Mouse (Mus musculus): Measurements from ENCODE around the gene H2al2a.
"Not testable (repeated sequence)": the region's sequence is repeated elsewhere in the genome, so short reads cannot be mapped to it uniquely, and the experiment has no call there.

Gene H2al2a

GRCm38 (mm10) chr2:17989562-17989961 lies 7.2 kb downstream of the H2al2a start:
- in situ Hi-C loops (cut with MboI; ENCODE audit: low pct_unique_long_range_greater_than_20kb in 1 of 2, low sequenced_read_pairs in 2 of 2, unreplicated experiment in 1 of 2), result no loop called here

- in situ Hi-C loops (cut with MboI; ENCODE audit: low pct_unique_long_range_greater_than_20kb in 1 of 2, low sequenced_read_pairs in 2 of 2, unreplicated experiment in 1 of 2), result no loop called here
These were observed 7.6 kb downstream of the H2al2a start for GRCm38 (mm10) chr2:17989115-17989514.

GRCm38 (mm10) chr2:17986694-17987093 lies 10.1 kb downstream of the H2al2a start:
- in situ Hi-C loops (cut with MboI; ENCODE audit: low pct_unique_long_range_greater_than_20kb in 1 of 2, low sequenced_read_pairs in 2 of 2, unreplicated experiment in 1 of 2), result no loop called here

- in situ Hi-C loops (cut with MboI; ENCODE audit: low pct_unique_long_range_greater_than_20kb in 1 of 2, low sequenced_read_pairs in 2 of 2, unreplicated experiment in 1 of 2), result no loop called here
These were observed 12.0 kb downstream of the H2al2a start for GRCm38 (mm10) chr2:17984774-17985173.

- in situ Hi-C loops (cut with MboI; ENCODE audit: low pct_unique_long_range_greater_than_20kb in 1 of 2, low sequenced_read_pairs in 2 of 2, unreplicated experiment in 1 of 2), result no loop called here
These were observed 14.0 kb downstream of the H2al2a start for GRCm38 (mm10) chr2:17982747-17983146.

GRCm38 (mm10) chr2:17978706-17979105 lies 18.1 kb downstream of the H2al2a start:
- in situ Hi-C loops (cut with MboI; ENCODE audit: low pct_unique_long_range_greater_than_20kb in 1 of 2, low sequenced_read_pairs in 2 of 2, unreplicated experiment in 1 of 2), result no loop called here

GRCm38 (mm10) chr2:17978251-17978650 lies 18.5 kb downstream of the H2al2a start:
- in situ Hi-C loops (cut with MboI; ENCODE audit: low pct_unique_long_range_greater_than_20kb in 1 of 2, low sequenced_read_pairs in 2 of 2, unreplicated experiment in 1 of 2), result not testable (repeated sequence)

GRCm38 (mm10) chr2:17977645-17978044 lies 19.1 kb downstream of the H2al2a start:
- in situ Hi-C loops (cut with MboI; ENCODE audit: low pct_unique_long_range_greater_than_20kb in 1 of 2, low sequenced_read_pairs in 2 of 2, unreplicated experiment in 1 of 2), result not testable (repeated sequence)

GRCm38 (mm10) chr2:17975601-17976327 lies 21.0 kb downstream of the H2al2a start:
- in situ Hi-C loops (cut with MboI; ENCODE audit: low pct_unique_long_range_greater_than_20kb in 1 of 2, low sequenced_read_pairs in 2 of 2, unreplicated experiment in 1 of 2), result no loop called here

- in situ Hi-C loops (cut with MboI; ENCODE audit: low pct_unique_long_range_greater_than_20kb in 1 of 2, low sequenced_read_pairs in 2 of 2, unreplicated experiment in 1 of 2), result loop anchor here in 1 of 2 experiments (5.0 kb wide), 1 partner anchor 53 kb away; no protein-coding TSS in a partner anchor
These were observed 22.8 kb downstream of the H2al2a start for GRCm38 (mm10) chr2:17973868-17974440.

GRCm38 (mm10) chr2:17973246-17973645 lies 23.5 kb downstream of the H2al2a start:
- in situ Hi-C loops (cut with MboI; ENCODE audit: low pct_unique_long_range_greater_than_20kb in 1 of 2, low sequenced_read_pairs in 2 of 2, unreplicated experiment in 1 of 2), result loop anchor here in 1 of 2 experiments (5.0 kb wide), 1 partner anchor 54 kb away; no protein-coding TSS in a partner anchor

- in situ Hi-C loops (cut with MboI; ENCODE audit: low pct_unique_long_range_greater_than_20kb in 1 of 2, low sequenced_read_pairs in 2 of 2, unreplicated experiment in 1 of 2), result loop anchor here in 1 of 2 experiments (5.0 kb wide), 1 partner anchor 54 kb away; no protein-coding TSS in a partner anchor
These were observed 23.9 kb downstream of the H2al2a start for GRCm38 (mm10) chr2:17972843-17973242.

GRCm38 (mm10) chr2:17971407-17971806 lies 25.4 kb downstream of the H2al2a start:
- in situ Hi-C loops (cut with MboI; ENCODE audit: low pct_unique_long_range_greater_than_20kb in 1 of 2, low sequenced_read_pairs in 2 of 2, unreplicated experiment in 1 of 2), result loop anchor here in 1 of 2 experiments (5.0 kb wide), 1 partner anchor 56 kb away; no protein-coding TSS in a partner anchor

GRCm38 (mm10) chr2:17970662-17971061 lies 26.1 kb downstream of the H2al2a start:
- in situ Hi-C loops (cut with MboI; ENCODE audit: low pct_unique_long_range_greater_than_20kb in 1 of 2, low sequenced_read_pairs in 2 of 2, unreplicated experiment in 1 of 2), result loop anchor here in 1 of 2 experiments (5.0 kb wide), 1 partner anchor 57 kb away; no protein-coding TSS in a partner anchor

GRCm38 (mm10) chr2:17970187-17970586 lies 26.6 kb downstream of the H2al2a start:
- in situ Hi-C loops (cut with MboI; ENCODE audit: low pct_unique_long_range_greater_than_20kb in 1 of 2, low sequenced_read_pairs in 2 of 2, unreplicated experiment in 1 of 2), result loop anchor here in 1 of 2 experiments (5.0 kb wide), 1 partner anchor 57 kb away; no protein-coding TSS in a partner anchor

GRCm38 (mm10) chr2:17968571-17968970 lies 28.2 kb downstream of the H2al2a start:
- in situ Hi-C loops (cut with MboI; ENCODE audit: low pct_unique_long_range_greater_than_20kb in 1 of 2, low sequenced_read_pairs in 2 of 2, unreplicated experiment in 1 of 2), result no loop called here

- in situ Hi-C loops (cut with MboI; ENCODE audit: low pct_unique_long_range_greater_than_20kb in 1 of 2, low sequenced_read_pairs in 2 of 2, unreplicated experiment in 1 of 2), result not testable (repeated sequence)
These were observed 28.7 kb downstream of the H2al2a start for GRCm38 (mm10) chr2:17968037-17968436.

GRCm38 (mm10) chr2:17959501-17959900 lies 37.3 kb downstream of the H2al2a start:
- in situ Hi-C loops (cut with MboI; ENCODE audit: low pct_unique_long_range_greater_than_20kb in 1 of 2, low sequenced_read_pairs in 2 of 2, unreplicated experiment in 1 of 2), result no loop called here

- in situ Hi-C loops (cut with MboI; ENCODE audit: low pct_unique_long_range_greater_than_20kb in 1 of 2, low sequenced_read_pairs in 2 of 2, unreplicated experiment in 1 of 2), result no loop called here
These were observed 49.9 kb downstream of the H2al2a start for GRCm38 (mm10) chr2:17946875-17947274.

Data from mouse embryonic stem cell (cell line).